Mouse (Mus musculus) granulocyte monocyte progenitor cell, adult 5-6 weeks (primary cell): ENCODE measurements around the gene Tomm70a. TPM values are rescaled to one million over a fixed set of nuclear protein-coding genes. Genes with fewer than 3 reads are reported as not detected.

ENCODE experiments used
- ATAC-seq: replicated peaks from 2 replicates; pipeline ENCODE4 v1.8.0; 2016; ENCODE audit warnings: mild to moderate bottlenecking, moderate TSS enrichment, inconsistent platforms; ENCODE audit not compliant: poor library complexity, severe bottlenecking
- total RNA-seq, 2 experiments: library from RNA; stranded (forward) in 1 of 2; stranded (reverse) in 1 of 2; fragments of 200-712, 200-1000 nt in 1 of 2; fragments of >200 nt in 1 of 2; fragmentation: Nextera tagmentation in 1 of 2; gene quantifications; 2 replicates each; pipeline ENCODE4 v1.2.3; 2014 to 2017

The Tomm70a gene
- 61.1 and 70.8 TPM in 2 replicates for total RNA-seq (2014; fragmentation: Nextera tagmentation)
- 75.0 and 81.3 TPM in 2 replicates for total RNA-seq (2017)

- peak; percentile 92 for ATAC-seq
Observed at GRCm38 (mm10) chr16:57120913-57121815, at the start of gene Tomm70a. Tomm70a (plus strand) TSS chr16:57121703.

- no peak for ATAC-seq
Observed at GRCm38 (mm10) chr16:57075986-57076385, 45.5 kb upstream of the Tomm70a start.

GRCm38 (mm10) chr16:57079577-57079976, 41.9 kb upstream of the Tomm70a start:
- ATAC-seq, result no peak

GRCm38 (mm10) chr16:57092460-57092859, 29.0 kb upstream of the Tomm70a start:
- ATAC-seq, result peak; percentile 94

GRCm38 (mm10) chr16:57092911-57093605, 28.4 kb upstream of the Tomm70a start:
- no peak for ATAC-seq

- no peak for ATAC-seq
Observed at GRCm38 (mm10) chr16:57098468-57099144, 22.9 kb upstream of the Tomm70a start.

- ATAC-seq, result no peak
Observed at GRCm38 (mm10) chr16:57099572-57100237, 21.8 kb upstream of the Tomm70a start.

- ATAC-seq, result no peak
Observed at GRCm38 (mm10) chr16:57101174-57101573, 20.3 kb upstream of the Tomm70a start.

GRCm38 (mm10) chr16:57106185-57106960, 15.1 kb upstream of the Tomm70a start:
- ATAC-seq, result no peak

GRCm38 (mm10) chr16:57116066-57116465, 5.4 kb upstream of the Tomm70a start:
- ATAC-seq, result 0 out of 2 replicates have a peak, but pooled peaks have one; percentile 41

GRCm38 (mm10) chr16:57117562-57117961, 3.9 kb upstream of the Tomm70a start:
- ATAC-seq, result no peak

- peak; percentile 1; the same call in 1 of the 2 replicates for ATAC-seq
Observed at GRCm38 (mm10) chr16:57121816-57122415, 413 bp downstream of the Tomm70a start.

GRCm38 (mm10) chr16:57122682-57123445, 1.4 kb downstream of the Tomm70a start:
- ATAC-seq, result peak; percentile 28

GRCm38 (mm10) chr16:57126268-57126667, 4.8 kb downstream of the Tomm70a start:
- ATAC-seq, result no peak

- ATAC-seq, result no peak
Observed at GRCm38 (mm10) chr16:57127825-57128224, 6.3 kb downstream of the Tomm70a start.

- ATAC-seq, result peak; percentile 83
Observed at GRCm38 (mm10) chr16:57130752-57131400, 9.4 kb downstream of the Tomm70a start.

GRCm38 (mm10) chr16:57131544-57131943, 10.0 kb downstream of the Tomm70a start:
- ATAC-seq, result no peak

- peak; percentile 84 for ATAC-seq
Observed at GRCm38 (mm10) chr16:57132326-57132725, 10.8 kb downstream of the Tomm70a start.
